Mouse (Mus musculus) right cerebral cortex, adult 2 months (tissue): ENCODE measurements at regions not wholly inside any gene's neighbourhood (a gene's known extent, or its start where the extent isn't known, plus 50 kb on each side); places are given as distances from the start of the nearest gene placed in this dataset.

Experiments used
- DNase-seq, 2 experiments: peaks; one replicate each; pipeline ENCODE4 v3.0.0; 2021 to 2022; ENCODE audit warnings: low spot score in 2 of 2

DNA sequence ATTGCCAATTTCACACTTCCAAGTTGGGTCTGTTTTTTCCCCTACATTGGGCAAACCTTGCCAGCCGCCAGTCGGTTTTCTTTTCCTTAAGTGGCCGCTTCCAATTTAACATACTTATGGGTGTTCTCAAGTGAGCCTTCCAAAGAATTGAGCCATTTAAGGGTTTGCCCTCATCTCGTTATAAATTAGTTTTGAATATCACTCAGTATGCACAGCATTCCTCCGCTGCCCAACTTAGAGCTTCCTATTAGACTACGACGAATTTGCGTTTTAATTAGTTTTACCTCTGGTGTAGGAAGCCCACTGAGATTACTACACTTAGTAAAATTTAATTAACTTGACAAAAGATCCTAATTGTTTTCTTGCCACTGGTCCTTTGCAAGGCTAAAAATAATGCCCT is 209.9 kb downstream of the Cdh11 start:
- no peak for DNase-seq

DNA sequence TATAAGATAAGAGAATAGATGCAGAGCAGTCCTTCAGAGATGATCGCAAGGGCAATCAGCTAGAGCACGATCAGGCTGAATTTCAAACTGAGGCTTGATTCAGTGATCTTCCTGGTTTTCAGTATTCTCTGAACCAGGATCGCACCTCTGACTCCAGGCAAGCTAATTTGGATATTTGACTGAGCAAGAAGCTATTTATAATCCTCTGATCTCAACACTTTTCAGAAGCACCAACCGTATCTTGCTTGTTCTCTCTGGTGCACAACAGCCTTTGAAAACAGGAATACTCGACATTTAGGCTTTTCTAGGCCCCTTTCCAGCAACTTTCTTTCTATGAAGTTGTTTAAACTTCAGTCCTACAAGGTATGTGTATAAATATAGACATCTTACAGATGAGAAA is 217.7 kb downstream of the Cdh11 start:
- DNase-seq: no peak

DNA sequence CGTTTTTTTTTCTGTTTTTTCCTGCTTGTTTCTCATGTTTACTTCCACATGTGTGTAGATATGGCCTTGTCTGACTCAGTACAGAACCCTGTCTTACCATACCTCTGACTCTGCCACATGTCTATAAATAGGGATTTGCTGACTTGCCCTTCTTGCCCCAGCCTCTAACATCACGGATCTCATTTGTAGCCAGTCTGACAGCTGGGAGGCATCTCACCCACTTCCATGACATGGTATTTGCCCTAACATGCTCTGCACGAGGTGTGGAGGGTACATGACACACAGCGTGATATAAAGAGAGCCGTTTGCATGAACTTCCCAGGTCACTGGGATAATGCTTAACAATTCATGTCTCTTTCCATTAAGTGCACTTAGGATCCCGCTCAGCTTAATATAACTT is 231.2 kb downstream of the Cdh11 start:
- no peak for DNase-seq

DNA sequence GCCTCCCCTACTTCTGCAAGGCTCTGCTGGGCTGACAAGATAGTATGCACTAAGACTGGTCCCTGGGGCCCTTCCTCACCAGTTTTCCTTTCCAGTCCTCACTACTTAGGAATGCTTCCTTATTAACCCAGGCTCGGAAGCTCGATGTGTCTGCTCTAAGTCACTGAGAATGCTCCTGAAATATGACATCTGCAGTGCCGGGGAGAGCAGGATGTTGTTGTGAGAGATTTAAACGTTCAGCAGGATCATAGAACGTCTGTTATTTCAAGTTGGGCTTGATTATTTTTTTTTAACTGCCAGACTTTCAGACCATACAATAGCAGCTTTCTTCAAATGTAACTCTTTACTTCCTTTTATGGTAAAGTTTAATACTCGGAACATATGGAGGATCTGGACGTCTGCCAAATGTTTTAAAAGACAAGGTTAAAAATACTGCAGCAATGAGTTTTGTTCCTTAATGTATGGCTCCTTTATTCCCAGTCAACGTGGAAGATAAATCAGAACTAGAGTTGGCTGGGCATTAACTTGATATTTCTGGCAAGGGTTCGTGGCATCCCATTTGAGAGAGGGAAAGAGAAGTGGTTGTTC is 232.0 kb downstream of the Cdh11 start:
- DNase-seq: peak; percentile 34 to 37

DNA sequence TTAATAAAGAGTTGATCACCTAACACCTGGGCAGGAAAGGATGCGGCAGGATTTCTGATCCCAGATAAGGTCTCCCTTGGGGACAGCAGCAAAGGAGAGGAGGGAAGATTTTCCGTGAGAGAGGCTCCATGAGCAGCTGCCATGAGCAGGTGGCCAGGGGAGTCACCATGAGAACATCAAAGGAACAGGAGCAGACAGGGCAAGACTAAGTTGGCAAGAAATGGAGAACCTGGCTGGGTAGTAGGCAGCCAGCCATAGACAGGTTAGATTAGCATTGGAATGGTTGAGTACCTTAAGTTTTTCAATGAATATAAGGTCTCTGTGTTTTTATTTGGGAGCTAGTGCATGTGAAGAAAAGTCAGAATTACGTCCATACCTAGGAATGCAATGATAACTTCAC is 246.6 kb downstream of the Cdh11 start:
- DNase-seq: no peak

DNA sequence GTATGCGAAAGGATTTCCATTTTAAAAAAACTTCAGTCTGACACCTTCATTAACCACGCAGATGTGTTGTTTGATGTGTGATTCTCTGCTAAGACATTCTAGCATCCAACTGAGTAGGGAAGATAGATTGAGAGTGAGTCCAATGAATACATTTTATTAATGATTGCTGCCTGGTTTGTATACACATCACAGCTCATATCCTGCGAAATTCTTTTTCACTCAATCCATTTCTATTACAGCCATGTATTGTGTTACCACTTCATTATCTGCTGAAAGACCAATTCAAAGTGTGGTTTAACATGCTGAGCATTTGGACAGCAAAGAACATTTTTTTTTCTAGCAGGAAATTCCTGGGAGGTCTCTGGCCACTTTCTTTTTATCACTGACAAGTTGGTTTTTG is 247.4 kb downstream of the Cdh11 start:
- no peak for DNase-seq

DNA sequence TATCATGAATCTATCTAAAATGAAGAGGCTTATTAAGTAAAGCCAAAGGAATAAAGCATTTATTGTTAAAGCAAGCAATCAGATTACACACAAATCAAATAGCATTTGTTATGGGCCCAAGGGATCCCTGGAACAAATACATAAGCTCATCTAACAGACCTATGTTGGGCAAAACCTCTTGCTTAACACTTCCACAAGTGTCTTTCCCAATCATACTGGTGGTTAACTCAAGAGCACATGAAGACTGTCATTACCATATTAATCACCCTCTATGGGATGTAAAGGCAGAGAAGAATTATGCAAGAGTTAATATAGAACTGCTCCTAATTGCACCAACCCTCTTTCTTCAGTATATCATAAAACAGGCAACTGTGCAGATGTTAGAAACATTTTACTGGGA is 267.0 kb downstream of the Cdh11 start:
- DNase-seq: no peak

DNA sequence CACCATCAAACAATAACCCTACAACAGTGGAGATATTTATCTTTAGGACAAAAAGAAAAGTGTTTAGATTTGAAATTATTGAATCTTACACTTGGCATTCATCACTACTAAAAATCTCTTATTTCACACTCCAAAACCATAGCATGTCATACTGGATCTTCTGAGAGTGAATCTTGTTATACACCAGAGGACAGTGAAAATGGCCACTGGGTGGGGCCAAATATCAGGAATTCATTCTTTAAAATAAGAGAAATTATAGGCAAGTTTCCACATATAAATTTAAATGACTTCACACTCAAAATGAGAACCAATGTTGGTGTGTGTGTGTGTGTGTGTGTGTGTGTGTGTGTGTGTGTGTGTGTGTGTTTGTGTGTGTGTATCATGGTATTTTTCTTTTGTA is 269.7 kb downstream of the Cdh11 start:
- DNase-seq: peak in 1 of 2 experiments; percentile 28

DNA sequence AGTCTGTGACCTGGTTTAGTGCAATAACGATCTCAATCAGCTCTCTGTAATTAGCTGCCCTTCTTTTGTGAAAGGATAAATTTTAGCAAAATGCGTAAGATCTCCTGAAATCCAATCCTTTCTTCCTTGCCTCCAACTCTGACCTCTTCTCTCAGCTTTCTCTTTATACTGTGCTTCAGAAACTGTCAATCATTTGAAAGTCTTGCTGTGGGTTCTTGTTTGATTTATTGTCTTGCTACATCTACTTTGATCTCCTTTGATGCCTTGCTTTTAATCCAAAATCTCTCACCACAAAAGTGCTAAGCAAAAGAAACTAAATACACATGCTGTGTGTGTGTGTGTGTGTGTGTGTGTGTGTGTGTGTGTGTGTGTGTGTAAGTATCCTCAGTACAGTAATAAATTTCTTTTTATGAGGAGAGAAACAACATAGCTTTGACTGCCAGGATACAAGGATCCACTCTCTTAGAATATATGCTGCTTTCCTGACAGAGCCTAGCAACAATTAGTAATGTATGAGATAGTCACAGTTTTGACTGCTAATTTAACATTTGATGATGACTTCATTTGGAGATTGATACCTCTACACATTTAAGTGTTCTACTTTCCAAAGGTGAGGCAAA is 270.5 kb downstream of the Cdh11 start:
- no peak for DNase-seq

DNA sequence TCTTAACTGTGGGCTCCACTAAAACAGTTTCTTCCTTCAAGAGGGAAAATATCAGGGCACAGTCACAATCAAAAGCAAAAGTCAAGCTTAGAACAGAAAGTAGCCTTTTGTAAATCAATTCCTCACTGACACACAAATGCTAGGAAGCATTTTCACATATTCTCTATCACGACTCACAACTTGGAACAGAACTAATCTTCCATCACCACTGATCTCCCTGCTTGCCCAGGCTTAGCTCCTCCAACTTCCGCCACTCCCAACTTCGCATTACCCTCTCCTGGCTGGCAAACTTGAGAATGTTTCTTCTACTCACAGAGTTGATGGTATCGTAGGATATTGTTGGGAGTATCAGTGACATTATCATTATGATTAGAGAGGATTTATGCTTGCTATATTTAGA is 284.7 kb downstream of the Cdh11 start:
- DNase-seq: no peak

DNA sequence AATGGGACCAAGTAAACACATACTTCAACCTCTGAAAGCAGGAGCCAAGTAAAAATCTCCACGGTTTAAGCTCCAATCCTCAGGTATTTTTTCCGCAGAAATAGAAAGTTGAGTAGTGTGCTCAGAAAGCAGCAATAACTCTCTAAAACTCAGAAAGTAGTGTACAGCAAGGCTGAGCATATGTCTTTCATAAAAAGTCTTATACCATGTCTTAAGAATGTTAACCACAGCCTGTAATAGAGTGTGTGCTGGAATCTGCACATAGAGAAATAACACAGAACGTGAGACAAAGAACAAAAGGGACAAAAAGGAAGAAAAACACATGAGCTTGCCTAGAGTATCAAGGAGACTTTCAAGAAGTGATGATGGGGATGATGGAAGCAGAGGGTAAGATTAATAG is 285.2 kb downstream of the Cdh11 start:
- DNase-seq: no peak

DNA sequence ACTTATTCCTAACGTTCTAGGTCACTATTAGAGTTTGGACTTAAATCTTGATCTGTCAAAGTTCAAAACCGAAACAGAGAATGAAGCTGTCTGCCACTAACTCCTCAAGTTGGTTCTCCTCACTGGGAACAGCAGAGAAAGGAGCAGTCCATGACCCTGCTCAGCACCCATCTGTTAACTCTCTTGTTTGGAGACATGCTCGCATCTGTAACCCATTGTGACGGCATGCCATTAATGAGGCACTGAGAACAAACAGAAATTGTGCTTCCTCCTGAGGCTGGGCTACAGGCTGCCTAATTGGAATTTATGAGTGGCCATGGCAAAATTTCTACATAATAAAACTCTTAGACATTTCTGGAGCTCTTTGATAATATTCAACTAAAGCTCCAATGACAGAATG is 286.4 kb downstream of the Cdh11 start:
- DNase-seq: no peak

DNA sequence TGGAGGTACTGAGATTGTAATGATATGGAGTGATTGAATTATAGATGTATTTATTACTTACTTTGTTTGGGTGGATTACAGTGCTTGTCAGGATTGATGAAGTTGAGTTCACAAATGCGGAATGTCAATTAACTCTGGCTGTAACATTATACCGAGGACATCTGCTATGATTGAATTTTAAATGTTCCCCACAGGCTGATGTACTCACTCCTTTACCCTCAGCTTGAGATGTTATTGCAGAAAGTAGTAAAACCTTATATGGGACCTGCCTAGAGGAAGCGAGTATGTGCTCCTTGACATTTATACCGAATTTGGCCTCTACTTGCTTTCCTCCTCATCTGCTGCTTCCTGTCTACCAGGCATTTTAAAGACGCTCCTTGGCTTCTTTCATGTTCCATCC is 288.3 kb downstream of the Cdh11 start:
- DNase-seq: no peak

DNA sequence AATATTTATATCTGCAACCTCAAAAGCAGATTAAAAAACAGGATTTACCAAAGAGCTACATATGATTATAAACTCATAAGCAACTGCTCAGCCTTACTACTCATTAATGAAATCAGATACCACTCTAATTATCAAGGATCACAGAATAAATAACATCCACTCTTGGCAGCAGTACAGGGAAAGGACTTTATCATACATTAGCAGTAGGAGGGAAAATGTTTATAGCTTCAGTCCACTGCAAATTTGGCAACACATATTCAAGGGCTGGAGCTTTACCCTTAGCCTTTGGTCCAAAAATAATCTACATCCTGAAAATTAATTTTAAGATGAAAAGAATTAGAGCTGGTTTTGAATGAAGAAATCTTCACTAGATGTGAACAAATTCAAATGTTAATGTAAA is 288.7 kb downstream of the Cdh11 start:
- DNase-seq: no peak

DNA sequence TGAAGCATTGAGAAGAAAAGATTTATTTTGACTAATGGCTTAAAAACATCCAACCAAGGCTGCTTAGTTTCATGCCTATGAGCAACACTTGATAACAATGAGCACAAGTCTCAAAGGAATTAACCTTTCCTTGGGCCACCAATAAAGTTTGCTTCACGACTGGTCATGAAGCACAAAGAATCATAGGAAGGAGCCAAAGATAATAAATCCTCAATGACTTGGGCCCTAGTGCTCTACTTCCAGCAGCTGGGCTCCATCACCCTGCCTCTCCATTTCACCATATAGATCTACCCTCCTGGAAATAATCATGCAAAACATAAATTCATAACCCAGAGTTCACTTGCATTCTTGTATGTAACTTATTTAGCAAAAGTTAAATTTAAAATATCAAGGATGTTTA is 289.4 kb downstream of the Cdh11 start:
- DNase-seq: no peak

DNA sequence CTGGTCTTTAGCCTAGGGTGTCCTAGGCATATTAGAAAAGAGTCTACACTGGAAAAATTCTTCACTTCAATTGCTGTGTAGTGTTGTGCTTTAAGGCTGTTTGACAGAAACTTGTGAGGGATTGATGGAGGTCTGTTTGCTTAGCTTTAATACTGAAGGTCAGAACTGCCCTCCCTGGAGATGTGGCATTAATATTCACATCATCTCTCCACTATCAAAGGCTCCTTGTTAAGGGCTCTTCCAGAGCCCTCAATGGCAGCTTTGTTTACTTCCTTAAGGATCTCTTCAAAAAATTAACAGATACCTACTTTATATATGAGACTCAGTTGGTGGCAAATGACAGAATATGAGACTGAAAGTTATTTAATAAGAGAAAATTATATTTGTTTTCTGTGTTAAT is 294.4 kb downstream of the Cdh11 start:
- no peak for DNase-seq

DNA sequence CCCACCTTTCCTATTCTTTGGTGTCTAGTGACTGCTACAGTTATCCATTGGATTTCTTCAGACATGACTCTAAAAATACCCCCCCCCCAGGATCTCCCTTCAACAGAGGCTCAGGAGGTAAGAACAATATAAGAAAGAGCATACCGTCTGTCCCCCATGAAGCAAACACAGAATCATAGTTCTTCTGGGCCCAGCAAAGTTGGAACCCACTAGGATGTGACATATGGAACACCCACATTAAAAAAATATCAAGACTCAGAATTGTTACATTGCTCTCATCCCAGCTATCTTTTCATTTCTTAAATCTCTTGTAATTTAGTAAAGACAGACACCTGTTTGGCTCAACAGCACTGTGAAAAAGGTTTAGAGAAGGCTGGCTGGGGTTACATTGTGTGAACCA is 297.2 kb downstream of the Cdh11 start:
- peak in 1 of 2 experiments; percentile 6 for DNase-seq

DNA sequence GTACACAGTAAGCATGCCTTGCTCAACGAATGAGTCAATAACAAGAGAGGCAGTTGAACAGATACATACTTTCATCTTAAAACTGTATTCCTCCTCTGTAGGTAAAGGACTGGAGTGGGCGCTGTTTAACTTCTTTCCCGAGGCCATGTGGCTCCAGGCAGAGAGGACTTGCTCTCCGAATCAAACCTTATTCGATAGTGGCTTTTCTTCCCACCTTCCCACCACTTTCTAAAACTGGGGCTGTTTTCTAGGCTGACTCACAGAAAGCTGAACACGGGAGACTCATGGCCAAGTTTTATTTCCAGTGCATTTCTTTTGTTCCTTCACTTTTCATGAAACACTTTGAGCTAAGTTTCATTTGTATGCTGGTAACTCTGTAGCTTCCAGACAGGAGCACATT is 297.6 kb downstream of the Cdh11 start:
- peak; percentile 62 to 72 for DNase-seq

DNA sequence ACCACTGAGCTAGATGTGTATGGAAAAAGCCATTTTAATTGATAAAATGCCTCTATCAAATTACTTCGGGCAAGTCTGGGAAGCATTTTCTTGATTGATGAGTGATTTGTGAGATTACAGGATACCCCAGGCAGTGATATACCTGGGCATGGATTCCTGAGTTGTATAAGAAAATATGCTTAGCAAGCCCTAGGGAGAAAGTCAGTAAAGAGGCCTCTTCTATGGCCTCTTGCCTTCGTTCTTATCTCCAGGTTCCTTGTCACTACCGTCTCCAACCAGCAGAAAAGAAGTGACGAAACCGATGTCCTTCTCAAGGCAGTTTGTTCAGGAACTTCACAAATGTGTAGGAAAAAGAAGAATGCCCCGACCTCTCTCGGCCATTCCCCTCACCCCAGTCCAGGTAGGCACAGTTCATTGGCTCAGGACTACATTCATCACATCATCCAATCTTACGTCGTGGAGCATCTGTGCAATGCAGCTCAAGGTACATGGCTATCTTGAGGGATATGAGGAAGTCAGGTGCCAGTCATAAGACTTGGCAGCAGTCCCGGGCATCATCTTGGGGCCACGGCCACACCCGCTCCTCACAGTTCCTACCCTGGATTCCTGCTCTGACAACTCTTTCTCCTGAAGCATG is 310.2 kb downstream of the Cdh11 start:
- DNase-seq: no peak

DNA sequence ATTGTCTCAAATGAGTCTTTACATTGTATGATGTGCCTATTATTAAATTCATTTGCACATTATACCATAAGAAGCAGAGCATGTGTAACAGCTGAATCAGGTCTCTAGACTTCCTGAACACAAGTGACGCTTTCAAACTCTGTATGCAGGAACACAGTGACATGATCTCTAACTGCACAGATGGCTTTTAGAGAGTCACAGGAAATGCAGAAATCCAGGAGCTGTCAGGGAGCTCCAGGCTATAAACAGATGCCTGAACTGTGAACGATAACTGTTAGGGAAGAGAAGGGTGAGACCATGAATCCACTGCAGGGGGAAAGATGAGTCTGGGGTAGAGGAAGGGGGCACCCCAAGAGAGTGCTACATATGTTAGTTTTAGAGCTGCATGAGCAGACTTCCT is 311.2 kb downstream of the Cdh11 start:
- DNase-seq: no peak

DNA sequence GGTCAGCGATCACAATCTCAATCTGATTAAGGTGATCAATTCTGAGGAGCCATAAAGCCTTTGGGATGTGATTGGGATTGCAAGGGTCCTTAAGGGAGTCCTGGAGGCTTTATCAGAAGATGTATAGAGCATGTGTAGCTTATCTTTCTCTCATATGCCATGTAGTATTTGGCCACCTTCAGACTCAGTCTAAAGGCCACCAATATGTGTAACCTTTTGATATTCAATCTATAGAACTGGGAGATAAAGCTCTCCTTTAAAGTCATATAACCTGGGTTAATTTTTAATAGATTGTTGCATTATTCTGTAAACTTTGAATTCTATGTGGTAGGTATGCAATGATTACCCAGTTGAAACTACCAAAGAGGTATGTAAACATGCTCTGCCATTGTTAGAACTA is 314.1 kb downstream of the Cdh11 start:
- DNase-seq: no peak

DNA sequence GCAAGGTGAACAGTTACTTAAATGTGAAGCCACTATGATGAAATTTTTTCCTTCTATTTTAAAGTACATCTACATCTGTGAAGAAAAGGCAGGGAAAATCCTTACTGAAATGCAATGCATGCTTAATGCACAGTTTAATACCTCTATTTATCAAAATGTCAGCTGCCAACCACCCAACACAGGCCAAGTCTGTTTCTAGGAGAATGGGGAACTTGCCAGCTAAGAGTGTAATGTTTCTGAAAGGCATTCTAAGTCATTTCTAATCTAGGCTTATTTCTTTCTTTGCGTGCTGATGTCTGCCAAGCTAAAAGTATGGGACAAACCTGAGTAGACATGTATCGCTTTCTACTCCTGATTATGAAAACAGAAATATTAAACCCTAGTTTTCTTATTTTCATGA is 322.8 kb downstream of the Cdh11 start:
- DNase-seq: no peak

DNA sequence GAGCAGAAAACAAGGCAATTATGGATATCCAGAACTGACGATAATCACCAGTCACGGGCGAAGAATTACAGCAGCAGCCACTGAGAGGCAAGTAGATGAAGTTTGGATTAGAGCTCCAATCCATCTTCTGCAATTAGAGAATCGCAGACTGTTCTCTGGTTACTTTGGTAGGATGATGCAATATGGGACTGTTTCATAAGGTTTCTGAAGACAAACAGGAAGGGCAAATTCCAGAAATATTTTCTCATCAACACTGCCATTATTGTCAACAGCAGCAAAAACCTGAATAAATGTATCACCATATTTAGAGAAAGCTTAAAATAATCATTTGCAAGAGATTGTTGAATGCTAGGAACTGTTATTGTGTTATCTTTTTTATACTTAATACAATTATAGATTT is 342.4 kb downstream of the Cdh11 start:
- no peak for DNase-seq

DNA sequence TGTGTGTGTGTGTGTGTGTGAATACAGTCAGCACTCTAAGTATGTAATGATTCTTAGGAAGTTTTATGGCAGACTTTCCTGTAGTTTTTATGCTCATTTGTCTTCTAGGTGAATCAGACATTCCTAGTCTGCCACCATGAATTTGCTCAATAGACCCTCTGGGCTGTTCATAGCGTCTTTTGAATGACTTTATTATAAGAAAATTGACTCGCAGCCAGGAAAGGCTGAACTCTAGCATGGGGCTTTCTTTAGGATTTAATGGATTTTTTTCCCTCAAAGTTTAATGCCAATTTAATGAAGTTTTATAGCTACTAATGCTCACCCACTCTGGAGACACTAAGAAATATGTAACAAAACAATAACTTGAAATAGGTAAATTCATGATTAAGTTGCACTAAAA is 363.6 kb downstream of the Cdh11 start:
- DNase-seq: no peak
